Mouse (Mus musculus): ENCODE data around the gene Minos1.

The Minos1 gene

GRCm38 (mm10) chr4:139130701-139131549, at the start of gene Minos1:
Gene Minos1 (minus strand): TSS chr4:139131113.
- peak; percentile 99 for DNase-seq

GRCm38 (mm10) chr4:139179731-139180625, 49.1 kb upstream of the Minos1 start:
- no peak for DNase-seq

- no peak for DNase-seq
Measured at GRCm38 (mm10) chr4:139179218-139179617, 48.3 kb upstream of the Minos1 start.

- no peak for DNase-seq
Measured at GRCm38 (mm10) chr4:139178377-139178776, 47.5 kb upstream of the Minos1 start.

GRCm38 (mm10) chr4:139177921-139178320, 47.0 kb upstream of the Minos1 start:
- DNase-seq = no peak

GRCm38 (mm10) chr4:139176023-139176422, 45.1 kb upstream of the Minos1 start:
- DNase-seq = peak; percentile 41

- peak; percentile 65 for DNase-seq
Measured at GRCm38 (mm10) chr4:139175061-139175971, 44.4 kb upstream of the Minos1 start.

GRCm38 (mm10) chr4:139169748-139170279, 38.9 kb upstream of the Minos1 start:
- no peak for DNase-seq

GRCm38 (mm10) chr4:139168985-139169747, 38.3 kb upstream of the Minos1 start:
- DNase-seq = no peak

GRCm38 (mm10) chr4:139167107-139167506, 36.2 kb upstream of the Minos1 start:
- DNase-seq = no peak

GRCm38 (mm10) chr4:139166244-139166643, 35.3 kb upstream of the Minos1 start:
- DNase-seq = no peak

- DNase-seq = no peak
Measured at GRCm38 (mm10) chr4:139165259-139165658, 34.3 kb upstream of the Minos1 start.

GRCm38 (mm10) chr4:139164082-139164481, 33.2 kb upstream of the Minos1 start:
- DNase-seq = no peak

GRCm38 (mm10) chr4:139161076-139161475, 30.2 kb upstream of the Minos1 start:
- no peak for DNase-seq

- no peak for DNase-seq
Measured at GRCm38 (mm10) chr4:139158350-139158749, 27.4 kb upstream of the Minos1 start.

GRCm38 (mm10) chr4:139156538-139156937, 25.6 kb upstream of the Minos1 start:
- no peak for DNase-seq

- peak; percentile 14 for DNase-seq
Measured at GRCm38 (mm10) chr4:139154576-139155307, 23.8 kb upstream of the Minos1 start.

- no peak for DNase-seq
Measured at GRCm38 (mm10) chr4:139151370-139151769, 20.5 kb upstream of the Minos1 start.

GRCm38 (mm10) chr4:139146760-139147159, 15.8 kb upstream of the Minos1 start:
- no peak for DNase-seq

GRCm38 (mm10) chr4:139145156-139145555, 14.2 kb upstream of the Minos1 start:
- DNase-seq = no peak

GRCm38 (mm10) chr4:139144577-139144976, 13.7 kb upstream of the Minos1 start:
- DNase-seq = no peak

Measured in kidney, adult 18-20 months (tissue).